Mouse (Mus musculus) CH12.LX (cell line): ENCODE data around the gene Ptpn11. TPM values are rescaled to one million over a fixed set of nuclear protein-coding genes. Genes with fewer than 3 reads are reported as not detected.

Source experiments
- DNase-seq: peaks from one replicate; pipeline ENCODE4 v3.0.0-alpha.2; 2013; ENCODE audit errors: extremely low read depth
- H3K27ac ChIP-seq: 2 replicates; pipeline ENCODE4 v1.5.1; 2012; ENCODE audit warnings: low read depth, mild to moderate bottlenecking, control low read depth, moderate library complexity; ENCODE audit not compliant: insufficient read depth
- H3K27me3 ChIP-seq: replicated peaks from 2 replicates; pipeline ENCODE3; 2012; ENCODE audit warnings: inconsistent platforms
- H3K36me3 ChIP-seq, 2 experiments: replicated peaks in 1 of 2; 2 replicates each; pipeline versions ENCODE3 to v1.6.1; 2012; ENCODE audit warnings: inconsistent platforms in 1 of 2, low read length in 1 of 2, mild to moderate bottlenecking in 1 of 2, mixed read lengths in 1 of 2, moderate library complexity in 1 of 2; ENCODE audit not compliant: control insufficient read depth in 1 of 2, insufficient read depth in 1 of 2
- H3K4me1 ChIP-seq, 2 experiments: 2 replicates each; pipeline ENCODE4 v1.6.1; 2012; ENCODE audit warnings: inconsistent platforms in 1 of 2, moderate library complexity in 1 of 2; ENCODE audit not compliant: insufficient read depth in 2 of 2, control insufficient read depth in 1 of 2
- H3K4me2 ChIP-seq: 2 replicates; pipeline ENCODE4 v1.6.1; 2012; ENCODE audit warnings: low read depth, mild to moderate bottlenecking, control low read depth; ENCODE audit not compliant: poor library complexity, insufficient read depth, severe bottlenecking
- H3K4me3 ChIP-seq, 3 experiments: fragments of 150-350 bp in 1 of 3; sonication (generic) in 1 of 3; replicated peaks in 1 of 3; 2 replicates each; pipeline versions ENCODE3 to v1.5.1; 2011 to 2012; ENCODE audit warnings: low read depth in 2 of 3, low read length in 2 of 3, mild to moderate bottlenecking in 2 of 3, moderate library complexity in 2 of 3, control low read depth in 1 of 3, improper control_type of control experiment in 1 of 3, inconsistent platforms in 1 of 3, mixed read lengths in 1 of 3; ENCODE audit not compliant: poor library complexity in 1 of 3
- H3K79me2 ChIP-seq: replicated peaks from 2 replicates; pipeline ENCODE4 v1.6.1; 2012; ENCODE audit warnings: mild to moderate bottlenecking, moderate library complexity; ENCODE audit not compliant: control insufficient read depth, poor library complexity, insufficient read depth, severe bottlenecking; ENCODE audit errors: extremely low read depth
- H3K9ac ChIP-seq: 2 replicates; pipeline ENCODE4 v1.6.1; 2012; ENCODE audit warnings: low read depth, mild to moderate bottlenecking, control low read depth, moderate library complexity; ENCODE audit not compliant: insufficient read depth
- H3K9me3 ChIP-seq: replicated peaks from 2 replicates; pipeline ENCODE3; 2012; ENCODE audit warnings: low read length, inconsistent platforms, mixed read lengths
- BHLHE40 ChIP-seq: IDR thresholded peaks from 2 replicates; pipeline ENCODE4 v1.6.1; 2011; ENCODE audit warnings: mild to moderate bottlenecking, low read depth, low read length, improper control_type of control experiment
- CHD2 ChIP-seq: IDR thresholded peaks from 2 replicates; pipeline ENCODE4 v1.6.1; 2011; ENCODE audit warnings: low read length, improper control_type of control experiment
- E2F4 ChIP-seq: IDR thresholded peaks from 2 replicates; pipeline ENCODE4 v1.6.1; 2011; ENCODE audit warnings: low read depth, low read length, improper control_type of control experiment; ENCODE audit not compliant: insufficient replicate concordance
- ELF1 ChIP-seq: IDR thresholded peaks from 2 replicates; pipeline ENCODE4 v1.6.1; 2014; ENCODE audit warnings: low read depth, mild to moderate bottlenecking, inconsistent platforms, low read length, improper control_type of control experiment
- EP300 ChIP-seq: IDR thresholded peaks from 2 replicates; pipeline ENCODE4 v1.6.1; 2011; ENCODE audit warnings: low read length, improper control_type of control experiment
- ETS1 ChIP-seq: conservative IDR thresholded peaks from 2 replicates; pipeline ENCODE4 v1.6.1; 2012; ENCODE audit warnings: low read depth, mild to moderate bottlenecking, inconsistent platforms, low read length, improper control_type of control experiment, moderate library complexity
- HCFC1 ChIP-seq: IDR thresholded peaks from 2 replicates; pipeline ENCODE4 v1.6.1; 2012; ENCODE audit warnings: low read depth, mild to moderate bottlenecking, inconsistent platforms, low read length, improper control_type of control experiment
- IRF4 ChIP-seq: IDR thresholded peaks from 2 replicates; pipeline ENCODE4 v1.6.1; 2014; ENCODE audit warnings: low read depth, mild to moderate bottlenecking, inconsistent platforms, low read length, improper control_type of control experiment
- JUN ChIP-seq: IDR thresholded peaks from 2 replicates; pipeline ENCODE4 v1.6.1; 2011; ENCODE audit warnings: low read depth, mild to moderate bottlenecking, low read length, improper control_type of control experiment, moderate library complexity; ENCODE audit not compliant: insufficient read depth
- KAT2A ChIP-seq: IDR thresholded peaks from 2 replicates; pipeline ENCODE4 v1.6.1; 2012; ENCODE audit warnings: low read length, improper control_type of control experiment, inconsistent platforms; ENCODE audit not compliant: insufficient replicate concordance
- MAFK ChIP-seq: IDR thresholded peaks from 2 replicates; pipeline ENCODE4 v1.6.1; 2011; ENCODE audit warnings: low read length, improper control_type of control experiment; ENCODE audit not compliant: insufficient replicate concordance
- MAX ChIP-seq: IDR thresholded peaks from 2 replicates; pipeline ENCODE4 v1.6.1; 2011; ENCODE audit warnings: low read length, improper control_type of control experiment
- MAZ ChIP-seq: IDR thresholded peaks from 2 replicates; pipeline ENCODE4 v1.6.1; 2012; ENCODE audit warnings: low read depth, mild to moderate bottlenecking, inconsistent platforms, low read length, improper control_type of control experiment, moderate library complexity
- MEF2A ChIP-seq: IDR thresholded peaks from 2 replicates; pipeline ENCODE4 v1.6.1; 2014; ENCODE audit warnings: low read depth, mild to moderate bottlenecking, inconsistent platforms, low read length, improper control_type of control experiment, borderline replicate concordance
- MXI1 ChIP-seq: IDR thresholded peaks from 2 replicates; pipeline ENCODE4 v1.6.1; 2011; ENCODE audit warnings: mild to moderate bottlenecking, low read depth, low read length, improper control_type of control experiment
- MYC ChIP-seq: IDR thresholded peaks from 2 replicates; pipeline ENCODE4 v1.6.1; 2011; ENCODE audit warnings: low read depth, mild to moderate bottlenecking, improper control_type of control experiment, low read length
- NELFE ChIP-seq: IDR thresholded peaks from 2 replicates; pipeline ENCODE4 v1.6.1; 2011; ENCODE audit warnings: low read depth, low read length, improper control_type of control experiment
- NRF1 ChIP-seq: IDR thresholded peaks from 2 replicates; pipeline ENCODE4 v1.6.1; 2014; ENCODE audit warnings: low read depth, mild to moderate bottlenecking, inconsistent platforms, low read length, improper control_type of control experiment, moderate library complexity
- POLR2A ChIP-seq: IDR thresholded peaks from 2 replicates; pipeline ENCODE4 v1.6.1; 2011; ENCODE audit warnings: low read depth, mild to moderate bottlenecking, improper control_type of control experiment, low read length
- RAD21 ChIP-seq: IDR thresholded peaks from 2 replicates; pipeline ENCODE4 v1.6.1; 2011; ENCODE audit warnings: low read depth, mild to moderate bottlenecking, low read length, improper control_type of control experiment, moderate library complexity
- SMC3 ChIP-seq: IDR thresholded peaks from 2 replicates; pipeline ENCODE4 v1.6.1; 2011; ENCODE audit warnings: low read depth, low read length, improper control_type of control experiment
- TBP ChIP-seq: conservative IDR thresholded peaks from 2 replicates; pipeline ENCODE4 v1.6.1; 2011; ENCODE audit warnings: low read depth, low read length, improper control_type of control experiment
- TCF12 ChIP-seq: IDR thresholded peaks from 2 replicates; pipeline ENCODE4 v1.6.1; 2014; ENCODE audit warnings: low read depth, mild to moderate bottlenecking, inconsistent platforms, low read length, improper control_type of control experiment
- UBTF ChIP-seq: IDR thresholded peaks from 2 replicates; pipeline ENCODE4 v1.6.1; 2012; ENCODE audit warnings: low read depth, mild to moderate bottlenecking, inconsistent platforms, low read length, improper control_type of control experiment, moderate library complexity
- ZC3H11A ChIP-seq: IDR thresholded peaks from 2 replicates; pipeline ENCODE4 v1.6.1; 2012; ENCODE audit warnings: low read depth, mild to moderate bottlenecking, inconsistent platforms, low read length, improper control_type of control experiment
- ZKSCAN1 ChIP-seq: IDR thresholded peaks from 2 replicates; pipeline ENCODE4 v1.6.1; 2012; ENCODE audit warnings: low read depth, inconsistent platforms, low read length, improper control_type of control experiment, borderline replicate concordance
- ZMIZ1 ChIP-seq: IDR thresholded peaks from 2 replicates; pipeline ENCODE4 v1.6.1; 2012; ENCODE audit warnings: low read depth, mild to moderate bottlenecking, inconsistent platforms, low read length, improper control_type of control experiment
- ZNF384 ChIP-seq: IDR thresholded peaks from 2 replicates; pipeline ENCODE4 v1.6.1; 2012; ENCODE audit warnings: low read depth, low read length, improper control_type of control experiment, inconsistent platforms
- dilution Hi-C: fragments of 300-500 bp; cut with MboI; formaldehyde crosslinking; loops from 2 replicates; pipeline ENCODE4 v1.14.3; 2020; ENCODE audit warnings: low sequenced_read_pairs; ENCODE audit not compliant: extremely low pct_unique_long_range_greater_than_20kb, extremely low pct_ligation_motif_present
- in situ Hi-C: fragments of 300-500 bp; cut with MboI; formaldehyde crosslinking; loops from 3 replicates; pipeline ENCODE4 v1.14.3; 2019; ENCODE audit warnings: low sequenced_read_pairs, low pct_ligation_motif_present, low pct_unique_long_range_greater_than_20kb, mixed read lengths
- polyA plus RNA-seq: library from polyadenylated mRNA; unstranded; fragments of >175 nt; gene quantifications from 2 replicates; pipeline ENCODE4 v1.2.1, GENCODE M21; 2012; ENCODE audit warnings: low read depth; ENCODE audit not compliant: insufficient read length
- total RNA-seq, 2 experiments: library from RNA; depleted of rRNA; stranded (reverse); fragments of 300-350 nt in 1 of 2; fragments of >200 nt in 1 of 2; gene quantifications; 2 replicates each; pipeline ENCODE4 v1.2.3; 2012 to 2014

Gene Ptpn11
- total and polyA plus RNA-seq, 3 experiments = 33.2 to 62.8 (median 44.6) TPM

DNA sequence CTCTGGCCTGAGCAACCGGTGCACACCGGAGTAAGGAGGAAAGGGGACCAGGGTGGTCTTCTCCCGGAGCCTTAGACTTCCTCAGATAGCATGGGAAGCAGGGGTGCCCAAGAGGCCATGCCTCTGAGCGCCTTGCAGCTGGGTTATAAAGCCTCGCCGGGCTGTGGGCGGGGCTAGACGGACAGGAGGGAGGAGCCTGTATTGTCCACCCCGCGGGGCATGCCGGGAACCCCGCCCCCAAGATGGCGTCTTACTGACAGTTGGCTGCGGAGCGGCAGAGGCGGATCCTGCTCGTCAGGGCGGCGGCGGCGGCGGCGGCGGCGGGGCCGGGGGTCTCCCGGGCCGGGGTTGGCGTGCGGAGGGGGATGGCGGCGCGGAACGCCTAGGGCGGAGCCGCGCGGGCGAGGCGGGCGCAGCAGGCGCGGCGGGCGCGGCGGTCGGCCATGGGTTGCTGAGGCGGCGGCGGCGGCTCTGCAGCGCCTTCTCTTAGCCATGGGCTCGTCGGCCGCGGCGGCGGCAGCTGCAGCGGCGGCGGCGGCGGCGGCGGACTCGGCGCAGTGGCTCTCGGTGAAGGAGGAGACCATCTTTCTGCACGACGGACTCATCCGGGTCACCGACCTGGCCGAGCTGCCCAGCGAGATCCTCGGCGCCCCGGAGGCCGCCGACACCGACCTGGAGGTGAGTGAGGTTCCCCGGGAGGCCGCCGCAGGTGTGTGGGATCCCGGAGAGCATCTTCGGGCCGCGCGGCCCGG, 29.0 kb upstream of the Ptpn11 start, which contains the start of gene Hectd4:
Gene Hectd4 (plus strand): TSS at position 240 of the 752 bp plus-strand sequence.
- in situ Hi-C loops (no loop called here), dilution Hi-C loops (no loop called here)
- Histone ChIP-seq H3K36me3 (peaks cover 0 to 2% of the 10 kb centered on the region in 2 experiments), H3K4me1 (peaks cover 0 to 30% of the 10 kb centered on the region in 2 experiments; a peak in 2 of 4 replicates), H3K4me2 (peak within 1 kb of the TSS; percentile 74), H3K27me3 (no peaks in the 10 kb centered on the region), H3K9me3 (no peaks in the 10 kb centered on the region), H3K79me2 (peaks cover 10% of the 10 kb centered on the region), H3K9ac (peak within 1 kb of the TSS; percentile 84), H3K27ac (peak within 1 kb of the TSS; percentile 23), H3K4me3 (peak within 1 kb of the TSS; percentile 72 to 86 (median 84))
- DNase-seq = peak; percentile 95
- TF ChIP-seq ZMIZ1 (peak; percentile 61; the same call in 1 of the 2 replicates), JUN (no peak), POLR2A (peak; percentile 90), TCF12 (peak; percentile 90), EP300 (no peak), E2F4 (no peak), ZKSCAN1 (no peak), MAX (no peak), ELF1 (peak; percentile 20; the same call in 1 of the 2 replicates), TBP (peak; percentile 97), SMC3 (no peak), NRF1 (peak; percentile 56), MEF2A (no peak), CHD2 (no peak), ZNF384 (no peak), MAFK (no peak), ZC3H11A (no peak), ETS1 (no peak), RAD21 (no peak), MXI1 (peak; percentile 53), NELFE (peak; percentile 86), MYC (no peak), HCFC1 (peak; percentile 73), IRF4 (no peak), MAZ (no peak; the same call in 1 of the 2 replicates), KAT2A (0 out of 2 replicates have a peak, but pooled peaks have one; percentile 29), UBTF (no peak), BHLHE40 (no peak)
